Mouse (Mus musculus) forebrain, embryonic 12.5 days (tissue): Measurements from ENCODE around the gene Per1. TPM values are rescaled to one million over a fixed set of nuclear protein-coding genes. Genes with fewer than 3 reads are reported as not detected.

ENCODE experiments used
- ATAC-seq: fragments of 200-750 bp; cut with Nextera tagmentation; 2 replicates; pipeline ENCODE4 v1.8.0; 2017; ENCODE audit warnings: moderate TSS enrichment; ENCODE audit not compliant: low FRiP score
- H3K27ac ChIP-seq: fragments of 300-500 bp; sonication (generic); 2 replicates; pipeline ENCODE4 v1.5.1; 2016; ENCODE audit warnings: mild to moderate bottlenecking
- H3K27me3 ChIP-seq: fragments of 300-500 bp; sonication (generic); 2 replicates; pipeline ENCODE4 v1.6.1; 2016; ENCODE audit warnings: mild to moderate bottlenecking
- H3K36me3 ChIP-seq: fragments of 300-500 bp; sonication (generic); replicated peaks from 2 replicates; pipeline ENCODE4 v1.6.1; 2016; ENCODE audit warnings: mild to moderate bottlenecking
- H3K4me1 ChIP-seq: fragments of 300-500 bp; sonication (generic); 2 replicates; pipeline ENCODE4 v1.6.1; 2016
- H3K4me2 ChIP-seq: fragments of 300-500 bp; sonication (generic); 2 replicates; pipeline ENCODE4 v1.6.1; 2016; ENCODE audit warnings: mild to moderate bottlenecking, moderate library complexity
- H3K4me3 ChIP-seq: fragments of 300-500 bp; sonication (generic); replicated peaks from 2 replicates; pipeline ENCODE4 v1.5.1; 2016; ENCODE audit warnings: mild to moderate bottlenecking
- H3K9ac ChIP-seq: fragments of 300-500 bp; sonication (generic); 2 replicates; pipeline ENCODE4 v1.6.1; 2016; ENCODE audit warnings: mild to moderate bottlenecking
- H3K9me3 ChIP-seq: fragments of 300-500 bp; sonication (generic); 2 replicates; pipeline ENCODE4 v1.6.1; 2016
- WGBS: fragments of 180-500 bp; shearing (Covaris S2); methylation state at CpG from one replicate; pipeline ENCODE4 v1.1.7; 2016; 5-methylcytosine and 5-hydroxymethylcytosine counted together
- polyA plus RNA-seq: library from polyadenylated mRNA; unstranded; fragments of >200 nt; fragmentation: Nextera tagmentation; extraction: Ambion mirVana; gene quantifications from 2 replicates; pipeline ENCODE4 v1.2.1, GENCODE M21; 2016

Per1 gene
- polyA plus RNA-seq, 1 experiment from 2014 or later, result 7.8 TPM

DNA sequence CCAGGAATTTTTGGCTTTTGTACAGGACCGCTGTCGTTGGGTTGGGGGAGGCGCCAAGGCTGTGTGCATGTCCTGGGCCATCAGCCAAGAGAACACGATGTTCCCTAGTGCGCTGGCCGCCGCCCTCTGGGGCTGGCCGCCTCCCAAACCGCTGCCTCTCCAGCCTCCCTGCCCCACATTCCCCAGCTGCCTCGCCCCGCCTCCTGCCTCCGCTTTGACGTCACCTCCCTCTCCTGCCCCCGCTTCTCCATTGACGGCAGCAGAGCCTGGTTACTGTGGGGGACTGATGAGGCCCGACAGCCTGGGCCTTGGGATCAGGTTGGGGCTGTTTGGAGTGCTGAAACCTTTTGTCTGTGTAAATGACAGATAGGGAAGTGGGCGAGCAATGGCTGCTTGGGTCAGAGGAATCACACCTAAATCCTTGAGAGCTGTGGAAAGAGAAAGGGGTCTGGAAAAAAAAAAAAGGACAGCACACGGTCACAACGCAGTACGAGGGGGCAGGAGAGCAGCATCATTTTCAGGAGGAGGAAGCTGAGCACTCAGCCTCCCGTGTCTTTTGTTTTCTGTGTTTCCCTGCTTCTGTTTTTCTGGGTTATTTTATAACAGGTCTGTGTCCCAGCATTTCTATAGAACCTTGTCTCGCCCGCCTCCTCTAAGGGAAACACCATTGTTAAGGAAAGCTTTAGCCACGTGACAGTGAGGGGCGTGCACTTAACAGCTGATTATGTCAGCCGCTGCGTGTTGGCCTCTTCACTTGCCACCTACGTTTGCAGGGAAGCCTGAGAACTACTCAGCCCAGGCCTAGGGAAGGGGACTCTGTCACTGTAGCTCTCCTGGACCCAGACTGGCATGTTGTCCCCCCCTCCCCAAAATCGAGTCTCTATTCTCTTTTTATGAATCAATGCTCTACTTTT lies 2.2 kb downstream of the Per1 start:
- peak; percentile 15; the same call in 1 of the 2 replicates for ATAC-seq
- Histone ChIP-seq H3K27me3 (no peaks in the 10 kb centered on the region), H3K4me3 (peak overlapping the region; percentile 29), H3K9me3 (no peaks in the 10 kb centered on the region), H3K27ac (peak overlapping the region; percentile 87), H3K4me2 (peak overlapping the region; percentile 72), H3K36me3 (peaks cover 16% of the 10 kb centered on the region), H3K4me1 (peaks cover 69% of the 10 kb centered on the region), H3K9ac (peak overlapping the region; percentile 44)
- WGBS, result 2% methylated on average over 29 of the region's 29 CpGs

DNA sequence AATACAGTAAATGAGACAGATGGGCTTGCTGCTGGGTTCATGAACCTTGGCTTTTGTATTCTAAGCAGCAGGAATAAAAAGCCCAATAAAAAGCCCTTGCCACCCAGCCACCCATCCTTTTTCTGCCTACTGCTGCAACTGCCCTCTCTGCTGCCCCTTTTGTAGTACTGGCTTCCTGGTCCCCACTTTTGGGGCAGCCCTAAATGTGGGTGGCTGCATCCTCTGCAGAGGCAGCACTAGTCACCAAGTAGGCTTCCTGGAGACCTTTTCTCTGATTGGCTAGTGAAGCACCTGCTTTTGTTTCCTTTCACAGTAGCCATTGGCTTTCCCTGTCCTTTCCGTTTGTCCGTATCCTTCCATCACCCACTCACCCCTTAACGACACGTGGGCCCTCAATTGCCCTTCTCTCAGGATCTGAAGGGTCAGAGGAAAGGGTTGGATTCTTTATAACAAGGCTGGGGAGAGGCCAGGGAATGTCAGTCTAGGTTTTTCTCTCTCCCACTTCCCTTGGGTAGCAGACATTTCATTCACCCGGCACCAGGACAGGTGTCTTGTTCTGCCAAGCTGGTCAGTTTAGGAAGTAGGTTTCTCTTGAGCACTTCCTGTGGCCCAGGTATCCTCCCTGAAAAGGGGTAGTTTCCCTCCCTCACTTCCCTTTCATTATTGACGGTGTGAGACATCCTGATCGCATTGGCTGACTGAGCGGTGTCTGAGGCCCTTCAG lies 3.2 kb downstream of the Per1 start:
- no peak for ATAC-seq
- H3K9ac ChIP-seq, result peak overlapping the region; percentile 44; the same call in 1 of the 2 replicates
- 15% methylated on average over 8 of the region's 8 CpGs for WGBS

DNA sequence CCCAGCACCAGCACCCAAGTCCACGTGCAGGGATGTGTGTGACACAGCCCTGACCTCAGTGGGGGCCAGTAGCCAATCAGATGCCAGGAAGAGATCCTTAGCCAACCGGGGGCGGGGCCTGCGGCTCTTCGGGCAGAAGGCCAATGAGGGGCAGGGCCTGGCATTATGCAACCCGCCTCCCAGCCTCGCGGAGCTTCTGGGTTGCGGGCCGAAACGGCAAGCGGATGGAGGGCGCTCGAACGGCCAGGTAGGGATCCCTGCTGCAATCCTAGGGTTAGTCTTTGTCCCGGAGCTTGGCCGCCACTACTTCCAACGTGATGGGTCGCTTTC lies 3.7 kb downstream of the Per1 start:
- H3K4me1 ChIP-seq, result peaks cover 69% of the 10 kb centered on the region
- no peaks in the 10 kb centered on the region for H3K9me3 ChIP-seq
- H3K9ac ChIP-seq, result peak overlapping the region; percentile 44
- peaks cover 31% of the 10 kb centered on the region for H3K36me3 ChIP-seq
- peak; percentile 54 for ATAC-seq
- peak overlapping the region; percentile 72 for H3K4me2 ChIP-seq
- H3K27ac ChIP-seq, result peak overlapping the region; percentile 87
- H3K27me3 ChIP-seq, result no peaks in the 10 kb centered on the region
- 1% methylated on average over 19 of the region's 19 CpGs for WGBS
- peak overlapping the region; percentile 50 for H3K4me3 ChIP-seq

More for the DNA sequence above, 3.2 kb downstream of the Per1 start:
- Histone ChIP-seq H3K4me2 (peak overlapping the region; percentile 72), H3K27ac (peak overlapping the region; percentile 87), H3K4me3 (peak overlapping the region; percentile 50), H3K27me3 (no peaks in the 10 kb centered on the region), H3K4me1 (peaks cover 69% of the 10 kb centered on the region), H3K9me3 (no peaks in the 10 kb centered on the region), H3K36me3 (peaks cover 26% of the 10 kb centered on the region)

DNA sequence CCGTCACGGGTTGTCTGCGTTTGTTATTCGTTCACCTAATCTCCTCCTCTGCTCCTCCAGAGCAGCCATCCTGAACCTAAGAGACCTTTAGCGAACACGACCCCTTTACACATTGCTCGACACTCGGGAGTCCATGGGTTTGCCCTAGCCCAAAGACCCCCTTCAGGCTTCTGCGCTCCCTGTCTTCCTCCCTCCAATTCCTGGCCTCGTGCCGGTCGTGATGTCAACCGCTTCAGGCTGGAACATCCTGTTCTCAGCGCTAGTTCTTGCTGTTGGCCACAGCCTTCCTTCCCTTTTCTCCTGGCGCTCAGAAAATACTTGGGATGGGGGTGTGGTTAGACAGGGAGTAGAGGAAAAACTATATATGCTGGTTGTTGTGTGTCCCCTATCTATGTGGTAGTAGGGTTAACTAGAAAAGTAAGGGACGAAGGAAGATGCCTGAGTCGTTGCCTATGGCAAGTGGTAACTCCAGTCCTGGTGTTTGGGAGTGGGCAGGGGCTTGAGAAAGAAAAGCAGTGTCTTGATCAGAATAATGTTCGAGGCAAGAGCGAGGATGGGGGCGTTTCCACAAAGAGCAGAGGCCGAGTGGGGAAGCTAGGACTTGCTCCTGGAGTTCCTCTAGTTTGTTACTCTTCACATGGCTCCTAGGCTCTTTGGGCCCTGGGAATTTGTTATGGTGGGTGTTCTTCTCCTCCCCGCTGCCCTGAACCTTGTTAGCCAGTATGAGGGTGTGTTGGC lies 4.3 kb downstream of the Per1 start:
- Histone ChIP-seq H3K4me2 (peak overlapping the region; percentile 72), H3K4me3 (peak overlapping the region; percentile 50), H3K9me3 (no peaks in the 10 kb centered on the region), H3K36me3 (peaks cover 37% of the 10 kb centered on the region), H3K9ac (peak overlapping the region; percentile 44), H3K27me3 (no peaks in the 10 kb centered on the region), H3K4me1 (peaks cover 64% of the 10 kb centered on the region), H3K27ac (peak overlapping the region; percentile 87)
- WGBS, result under 1% methylated on average over 22 of the region's 22 CpGs
- ATAC-seq, result no peak

DNA sequence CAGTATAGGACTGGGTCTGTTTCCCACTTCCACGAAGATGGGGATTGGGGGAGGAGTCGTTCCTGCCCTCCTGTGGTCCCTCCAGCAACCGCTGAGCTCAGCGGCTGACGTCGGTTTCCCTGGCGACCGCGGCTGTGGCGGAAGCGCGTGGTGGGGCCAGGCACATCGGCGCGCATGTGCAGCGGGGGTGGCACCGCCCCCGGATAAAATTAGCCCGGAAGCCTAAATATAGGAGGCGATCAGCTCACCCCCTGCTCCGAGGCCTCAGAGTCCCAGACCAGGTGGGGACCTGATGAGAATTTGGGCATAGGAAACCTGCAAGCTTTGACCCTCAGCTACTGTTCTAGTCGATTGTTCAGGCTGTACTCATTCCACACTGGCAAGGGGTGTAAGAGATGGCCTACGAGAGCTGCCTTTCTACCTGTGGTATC lies 4.9 kb downstream of the Per1 start:
- under 1% methylated on average over 23 of the region's 23 CpGs for WGBS
- peak; percentile 33 for ATAC-seq
- H3K27ac ChIP-seq, result peak overlapping the region; percentile 87

DNA sequence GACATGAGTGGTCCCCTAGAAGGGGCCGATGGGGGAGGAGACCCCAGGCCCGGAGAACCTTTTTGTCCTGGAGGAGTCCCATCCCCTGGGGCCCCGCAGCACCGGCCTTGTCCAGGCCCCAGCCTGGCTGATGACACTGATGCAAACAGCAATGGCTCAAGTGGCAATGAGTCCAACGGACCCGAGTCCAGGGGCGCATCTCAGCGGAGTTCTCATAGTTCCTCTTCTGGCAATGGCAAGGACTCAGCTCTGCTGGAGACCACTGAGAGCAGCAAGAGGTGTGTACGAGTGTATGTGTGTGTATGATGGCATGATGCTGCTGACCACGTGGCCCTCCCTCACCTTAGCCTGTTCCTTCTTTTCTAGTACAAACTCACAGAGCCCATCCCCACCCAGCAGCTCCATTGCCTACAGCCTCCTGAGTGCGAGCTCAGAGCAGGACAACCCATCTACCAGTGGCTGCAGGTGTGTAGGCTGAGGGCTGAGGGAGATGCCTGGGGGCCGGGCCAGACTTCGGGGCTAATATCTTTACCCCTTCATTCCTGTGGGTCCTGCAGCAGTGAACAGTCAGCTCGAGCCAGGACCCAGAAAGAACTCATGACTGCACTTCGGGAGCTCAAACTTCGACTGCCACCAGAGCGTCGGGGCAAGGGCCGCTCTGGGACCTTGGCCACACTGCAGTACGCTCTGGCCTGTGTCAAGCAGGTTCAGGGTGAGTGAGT lies 5.8 kb downstream of the Per1 start:
- no peak for ATAC-seq
- peaks cover 52% of the 10 kb centered on the region for H3K36me3 ChIP-seq
- H3K4me2 ChIP-seq, result peak overlapping the region; percentile 72
- peaks cover 53% of the 10 kb centered on the region for H3K4me1 ChIP-seq
- peak overlapping the region; percentile 44 for H3K9ac ChIP-seq
- H3K27me3 ChIP-seq, result no peaks in the 10 kb centered on the region
- no peaks in the 10 kb centered on the region for H3K9me3 ChIP-seq
- 90% methylated on average over 20 of the region's 20 CpGs for WGBS
- H3K4me3 ChIP-seq, result peak overlapping the region; percentile 50; the same call in 1 of the 2 replicates
- no peak overlapping the region for H3K27ac ChIP-seq

More for the DNA sequence above, 4.9 kb downstream of the Per1 start:
- H3K4me3 ChIP-seq, result peak overlapping the region; percentile 50
- H3K9me3 ChIP-seq, result no peaks in the 10 kb centered on the region
- H3K4me1 ChIP-seq, result peaks cover 61% of the 10 kb centered on the region
- no peaks in the 10 kb centered on the region for H3K27me3 ChIP-seq
- peaks cover 43% of the 10 kb centered on the region for H3K36me3 ChIP-seq
- H3K4me2 ChIP-seq, result peak overlapping the region; percentile 72
- peak overlapping the region; percentile 44 for H3K9ac ChIP-seq

DNA sequence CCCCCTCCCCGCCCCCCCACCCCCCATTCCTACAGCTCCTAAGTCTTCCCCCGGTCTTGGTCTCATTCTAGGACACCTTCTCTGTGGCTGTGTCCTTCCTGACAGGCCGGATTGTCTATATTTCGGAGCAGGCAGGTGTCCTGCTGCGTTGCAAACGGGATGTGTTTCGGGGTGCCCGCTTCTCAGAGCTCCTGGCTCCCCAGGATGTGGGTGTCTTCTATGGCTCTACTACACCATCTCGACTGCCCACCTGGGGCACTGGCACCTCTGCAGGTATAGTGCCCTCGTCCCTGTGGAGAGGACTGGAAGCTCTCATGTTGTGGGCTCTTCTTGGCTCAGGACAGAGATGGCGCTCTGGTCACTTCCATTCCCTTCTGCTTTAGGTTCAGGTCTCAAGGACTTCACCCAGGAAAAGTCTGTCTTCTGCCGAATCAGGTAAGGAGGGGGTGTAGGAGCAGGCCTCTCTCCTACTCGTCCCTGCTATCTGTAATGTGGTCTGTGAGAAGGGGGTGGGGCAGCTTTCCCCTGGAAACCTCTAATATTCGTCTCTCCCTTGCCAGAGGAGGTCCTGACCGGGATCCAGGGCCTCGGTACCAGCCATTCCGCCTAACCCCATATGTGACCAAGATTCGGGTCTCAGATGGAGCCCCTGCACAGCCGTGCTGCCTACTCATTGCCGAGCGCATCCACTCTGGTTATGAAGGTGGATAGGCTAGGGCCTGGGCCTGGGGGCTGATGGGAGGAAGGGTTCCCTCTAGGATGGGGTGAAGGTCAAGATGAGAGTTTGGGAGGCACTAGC lies 6.8 kb downstream of the Per1 start:
- no peak for ATAC-seq
- no peak overlapping the region for H3K27ac ChIP-seq
- no peak overlapping the region for H3K4me3 ChIP-seq
- no peaks in the 10 kb centered on the region for H3K9me3 ChIP-seq
- H3K27me3 ChIP-seq, result no peaks in the 10 kb centered on the region
- WGBS, result 93% methylated on average over 20 of the region's 21 CpGs
- no peak overlapping the region for H3K9ac ChIP-seq
- peaks cover 43% of the 10 kb centered on the region for H3K4me1 ChIP-seq
- peaks cover 62% of the 10 kb centered on the region for H3K36me3 ChIP-seq
- H3K4me2 ChIP-seq, result no peak overlapping the region

DNA sequence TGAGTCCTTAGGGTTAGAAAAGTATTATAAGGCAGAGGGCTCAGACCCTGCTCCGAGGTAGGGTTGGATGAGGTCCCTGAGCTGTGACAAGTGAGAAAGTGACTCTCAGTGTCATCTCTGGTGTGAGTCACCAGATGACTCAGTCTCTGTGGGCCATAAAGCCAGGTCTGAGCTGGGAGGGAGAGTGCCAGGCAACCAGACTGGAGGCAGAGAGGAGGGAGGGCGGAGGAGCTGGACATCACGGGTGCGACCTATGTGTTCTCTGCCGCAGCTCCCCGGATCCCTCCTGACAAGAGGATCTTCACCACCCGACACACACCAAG lies 7.3 kb downstream of the Per1 start:
- H3K4me1 ChIP-seq, result peaks cover 38% of the 10 kb centered on the region

DNA sequence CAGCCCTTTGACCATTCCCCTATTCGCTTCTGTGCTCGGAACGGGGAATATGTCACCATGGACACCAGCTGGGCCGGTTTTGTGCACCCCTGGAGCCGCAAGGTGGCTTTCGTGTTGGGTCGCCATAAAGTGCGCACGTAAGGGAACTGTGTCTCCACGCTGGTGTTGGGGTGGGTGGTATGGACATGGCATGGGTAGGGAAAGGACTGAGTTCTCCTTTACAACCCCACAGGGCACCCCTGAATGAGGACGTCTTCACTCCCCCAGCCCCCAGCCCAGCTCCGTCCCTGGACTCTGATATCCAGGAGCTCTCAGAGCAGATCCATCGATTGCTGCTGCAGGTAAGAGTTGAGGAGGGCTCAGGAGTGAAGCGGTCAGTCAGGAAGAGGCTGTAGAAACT lies 8.1 kb downstream of the Per1 start:
- no peak overlapping the region for H3K9ac ChIP-seq
- H3K27me3 ChIP-seq, result no peaks in the 10 kb centered on the region
- no peak overlapping the region for H3K4me2 ChIP-seq
- no peak overlapping the region for H3K4me3 ChIP-seq
- peaks cover 30% of the 10 kb centered on the region for H3K4me1 ChIP-seq
- H3K36me3 ChIP-seq, result peaks cover 75% of the 10 kb centered on the region
- ATAC-seq, result no peak
- no peak overlapping the region for H3K27ac ChIP-seq
- H3K9me3 ChIP-seq, result no peaks in the 10 kb centered on the region
- WGBS, result 94% methylated on average over 14 of the region's 14 CpGs

More for the DNA sequence above, 7.3 kb downstream of the Per1 start:
- no peak overlapping the region for H3K4me3 ChIP-seq
- no peaks in the 10 kb centered on the region for H3K27me3 ChIP-seq
- no peaks in the 10 kb centered on the region for H3K9me3 ChIP-seq
- H3K27ac ChIP-seq, result no peak overlapping the region
- no peak for ATAC-seq
- peaks cover 68% of the 10 kb centered on the region for H3K36me3 ChIP-seq
- no peak overlapping the region for H3K4me2 ChIP-seq
- H3K9ac ChIP-seq, result no peak overlapping the region
- WGBS, result 94% methylated on average over 7 of the region's 7 CpGs

DNA sequence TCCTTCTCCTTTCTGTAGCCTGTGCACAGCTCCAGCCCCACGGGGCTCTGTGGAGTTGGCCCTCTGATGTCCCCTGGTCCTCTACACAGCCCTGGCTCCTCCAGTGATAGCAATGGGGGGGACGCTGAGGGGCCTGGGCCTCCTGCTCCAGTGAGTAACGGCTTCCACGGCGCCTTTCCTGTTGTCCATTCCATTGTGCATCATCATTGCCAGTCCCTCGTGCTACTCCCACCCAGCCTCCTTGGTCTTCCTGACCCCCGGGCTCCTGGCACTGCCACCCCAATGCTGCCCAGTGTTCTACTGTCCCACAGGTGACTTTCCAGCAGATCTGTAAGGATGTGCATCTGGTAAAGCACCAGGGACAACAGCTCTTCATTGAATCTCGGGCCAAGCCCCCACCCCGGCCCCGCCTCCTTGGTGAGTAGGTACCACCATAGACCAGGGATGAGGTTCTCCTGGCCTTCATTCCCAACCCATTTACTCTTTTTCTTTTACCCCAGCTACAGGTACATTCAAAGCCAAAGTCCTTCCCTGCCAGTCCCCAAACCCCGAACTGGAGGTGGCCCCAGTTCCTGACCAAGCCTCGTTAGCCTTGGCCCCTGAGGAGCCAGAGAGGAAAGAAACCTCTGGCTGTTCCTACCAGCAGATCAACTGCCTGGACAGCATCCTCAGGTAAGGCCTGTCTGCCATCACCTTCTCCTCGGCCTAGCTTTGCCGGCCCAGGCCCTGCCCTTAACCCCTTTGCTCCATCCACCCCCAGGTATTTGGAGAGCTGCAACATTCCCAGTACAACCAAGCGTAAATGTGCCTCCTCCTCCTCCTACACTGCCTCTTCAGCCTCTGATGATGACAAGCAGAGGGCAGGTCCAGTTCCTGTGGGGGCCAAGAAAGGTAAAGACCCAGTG lies 8.8 kb downstream of the Per1 start:
- 87% methylated on average over 15 of the region's 15 CpGs for WGBS
- ATAC-seq, result no peak
- H3K27me3 ChIP-seq, result no peaks in the 10 kb centered on the region
- H3K4me1 ChIP-seq, result peaks cover 24% of the 10 kb centered on the region
- no peak overlapping the region for H3K4me2 ChIP-seq
- H3K9me3 ChIP-seq, result no peaks in the 10 kb centered on the region
- H3K9ac ChIP-seq, result no peak overlapping the region
- H3K27ac ChIP-seq, result no peak overlapping the region
- no peak overlapping the region; the same call in 1 of the 2 replicates for H3K4me3 ChIP-seq
- H3K36me3 ChIP-seq, result peaks cover 82% of the 10 kb centered on the region
